Mouse (Mus musculus) heart, adult 11 months (tissue): ENCODE measurements around the gene Col6a1.

Source experiments
- DNase-seq: peaks from one replicate; pipeline ENCODE4 v3.0.0; 2022

The Col6a1 gene

DNA sequence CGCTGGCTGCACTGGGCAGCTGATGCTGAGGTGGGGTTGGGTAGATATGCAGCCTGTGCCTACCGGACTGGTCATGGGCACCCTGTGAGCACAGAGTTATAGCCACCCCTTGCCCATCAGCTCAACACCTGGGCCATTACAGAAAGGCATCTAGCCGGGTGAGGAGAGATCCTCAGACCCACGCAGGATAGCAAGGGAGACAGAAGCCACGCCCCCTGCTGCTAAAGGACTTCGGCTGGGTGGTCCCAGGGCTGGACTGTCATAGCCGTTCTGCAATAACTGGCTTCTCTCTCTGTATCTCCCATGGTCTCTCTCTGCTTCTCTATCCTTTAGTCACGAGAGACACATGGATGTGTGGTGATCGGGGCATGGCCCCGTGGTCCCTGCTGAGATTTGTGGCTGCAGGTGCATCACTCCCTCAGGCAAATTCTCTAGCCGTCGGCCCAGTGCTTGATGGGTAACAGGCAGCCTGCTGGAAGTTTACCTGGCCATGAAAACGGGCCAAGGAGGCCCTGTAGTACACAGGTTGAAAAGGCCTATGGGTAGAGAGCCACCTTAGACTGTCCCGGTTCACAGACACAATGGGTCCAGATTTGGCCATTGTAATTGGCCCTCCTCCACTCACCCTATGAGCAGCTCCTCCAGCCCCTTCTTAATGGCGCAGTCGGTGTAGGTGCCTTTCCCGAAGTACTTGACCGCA is 3.1 kb downstream of the Col6a1 start:
- peak; percentile 89 for DNase-seq

- peak; percentile 86 for DNase-seq
Observed at GRCm38 (mm10) chr10:76721746-76722145, 4.2 kb downstream of the Col6a1 start.

- peak; percentile 75 for DNase-seq
Observed at GRCm38 (mm10) chr10:76721216-76721615, 4.8 kb downstream of the Col6a1 start.

DNA sequence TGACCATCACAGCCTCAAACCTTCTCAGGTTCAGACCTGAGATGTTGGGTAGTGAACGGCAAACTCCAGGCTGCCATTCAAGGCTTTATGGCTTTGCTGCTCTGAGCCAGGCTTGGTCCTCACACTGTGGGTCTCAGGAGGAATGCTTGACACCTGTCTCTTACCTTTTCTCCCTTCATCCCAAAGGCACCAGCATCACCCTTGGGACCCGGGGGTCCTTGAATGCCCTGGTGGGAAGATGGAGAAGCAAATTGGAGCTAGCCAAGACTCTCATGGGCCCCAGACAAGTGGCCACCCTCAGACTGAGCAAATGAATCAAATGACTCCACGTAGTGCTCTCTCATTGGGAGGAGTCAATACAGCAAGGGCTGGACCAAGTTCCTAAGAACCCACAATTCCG is 8.3 kb downstream of the Col6a1 start:
- DNase-seq = peak; percentile 87

DNA sequence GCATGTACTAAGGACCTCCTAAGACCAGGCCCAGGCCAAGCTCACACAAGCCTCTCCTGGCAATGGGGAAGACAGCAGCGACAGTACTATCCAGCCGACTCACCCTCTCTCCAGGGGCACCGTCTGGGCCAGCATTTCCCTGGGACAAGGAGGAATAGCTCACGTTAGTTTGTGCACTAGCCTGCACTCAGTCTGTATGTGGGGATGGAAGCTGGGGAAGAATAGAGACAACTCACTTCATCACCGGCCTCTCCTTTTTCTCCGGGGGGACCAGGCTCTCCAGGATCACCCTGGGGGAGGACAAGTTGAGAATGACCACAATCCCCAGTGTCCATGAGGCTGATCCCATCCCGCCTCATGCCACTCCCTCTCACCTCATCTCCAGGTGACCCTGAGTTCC is 8.9 kb downstream of the Col6a1 start:
- DNase-seq = peak; percentile 84

GRCm38 (mm10) chr10:76714303-76714702 is 11.7 kb downstream of the Col6a1 start:
- peak; percentile 82 for DNase-seq

- peak; percentile 95 for DNase-seq
Observed at GRCm38 (mm10) chr10:76712500-76712899, 13.5 kb downstream of the Col6a1 start.

GRCm38 (mm10) chr10:76711331-76711730 is 14.6 kb downstream of the Col6a1 start:
- peak; percentile 90 for DNase-seq

GRCm38 (mm10) chr10:76708465-76708864 is 17.5 kb downstream of the Col6a1 start:
- DNase-seq = no peak

DNA sequence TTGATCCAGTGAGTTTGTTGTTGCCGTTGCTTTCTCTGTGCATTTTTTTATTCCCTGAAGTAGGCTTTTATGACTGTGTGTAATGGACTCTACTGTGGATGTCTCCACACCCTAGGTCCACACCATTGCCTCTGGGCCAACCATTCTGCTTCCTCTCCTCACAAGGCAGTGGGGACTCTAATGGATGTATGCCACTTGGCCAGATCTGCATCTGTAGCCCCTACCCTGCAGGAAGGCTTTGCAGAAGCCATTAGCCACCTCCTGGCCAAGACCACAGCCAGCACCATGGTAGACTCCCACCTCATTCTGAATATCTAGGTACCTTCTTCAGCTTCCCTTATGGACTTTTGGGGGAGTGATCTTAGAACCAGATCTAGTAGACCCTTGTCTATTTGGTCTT is 18.4 kb downstream of the Col6a1 start:
- no peak for DNase-seq

- DNase-seq = peak; percentile 88
Observed at GRCm38 (mm10) chr10:76707001-76707400, 19.0 kb downstream of the Col6a1 start.

DNA sequence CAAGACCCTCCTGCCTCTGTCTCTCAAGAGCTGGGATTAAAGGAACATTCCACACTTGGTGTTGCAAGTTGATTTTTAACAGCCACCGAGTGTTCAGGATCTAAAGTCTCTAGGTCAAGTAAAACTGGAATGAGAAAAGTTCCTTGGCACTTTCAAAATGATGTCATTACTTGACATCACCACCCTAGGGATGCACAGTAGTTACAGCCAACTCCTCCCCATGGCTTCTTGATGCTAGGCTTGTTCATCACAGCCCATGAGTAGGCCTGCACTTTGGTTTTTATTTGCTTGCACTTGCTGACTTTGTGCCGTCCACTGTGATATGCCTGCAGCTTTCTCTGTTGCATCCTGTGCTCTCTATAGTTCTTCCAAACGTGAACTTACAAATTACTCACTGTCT is 21.6 kb downstream of the Col6a1 start:
- DNase-seq = peak; percentile 86

- DNase-seq = no peak
Observed at GRCm38 (mm10) chr10:76701446-76701845, 24.5 kb downstream of the Col6a1 start.

DNA sequence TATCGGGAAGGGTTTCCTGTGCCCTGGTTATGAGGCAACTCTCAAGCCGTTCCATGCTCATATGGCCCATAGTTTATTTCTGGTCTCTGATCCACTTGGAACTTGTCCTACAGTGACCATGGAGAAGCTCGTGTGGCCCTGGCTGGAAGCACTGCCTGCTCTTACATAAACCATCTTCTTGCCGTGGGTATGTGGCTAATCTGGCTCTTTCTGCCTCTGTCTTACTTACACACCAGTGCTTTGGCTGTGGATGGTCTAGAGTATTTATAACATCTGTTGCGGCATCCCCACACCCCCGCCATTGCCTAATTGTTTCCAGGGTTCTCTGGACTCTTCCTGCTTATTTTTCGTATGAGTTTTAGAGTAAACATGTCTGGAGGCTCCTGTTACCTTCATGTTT is 26.2 kb downstream of the Col6a1 start:
- DNase-seq = peak; percentile 95

DNA sequence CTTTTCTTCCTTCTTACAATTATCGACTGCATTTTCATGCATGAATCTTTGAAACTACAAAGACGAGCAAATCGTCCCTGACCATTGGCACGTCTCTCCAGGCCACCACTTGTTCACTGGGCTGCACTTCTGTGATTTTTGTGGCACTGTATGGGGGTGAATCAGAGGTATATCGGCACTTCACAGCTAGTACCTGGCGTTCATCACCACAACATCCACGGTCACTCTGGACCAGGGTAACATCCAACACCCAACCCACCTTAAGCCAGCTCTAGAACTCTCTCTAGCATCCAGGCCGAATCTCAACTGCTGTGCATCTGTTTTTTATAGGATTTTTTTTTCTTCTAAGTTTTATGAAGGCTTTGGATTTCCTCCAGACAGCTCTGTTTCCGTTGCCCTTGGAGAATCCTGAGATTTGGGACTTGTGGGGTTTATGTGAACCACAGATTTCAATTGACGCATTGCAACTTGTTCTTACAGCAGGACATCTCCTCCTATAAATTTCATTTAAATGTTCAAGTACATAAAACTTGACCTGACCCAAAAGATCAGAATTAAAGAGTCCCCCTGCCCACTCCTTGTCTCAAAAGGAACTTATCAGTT is 30.6 kb downstream of the Col6a1 start:
- peak; percentile 91 for DNase-seq

DNA sequence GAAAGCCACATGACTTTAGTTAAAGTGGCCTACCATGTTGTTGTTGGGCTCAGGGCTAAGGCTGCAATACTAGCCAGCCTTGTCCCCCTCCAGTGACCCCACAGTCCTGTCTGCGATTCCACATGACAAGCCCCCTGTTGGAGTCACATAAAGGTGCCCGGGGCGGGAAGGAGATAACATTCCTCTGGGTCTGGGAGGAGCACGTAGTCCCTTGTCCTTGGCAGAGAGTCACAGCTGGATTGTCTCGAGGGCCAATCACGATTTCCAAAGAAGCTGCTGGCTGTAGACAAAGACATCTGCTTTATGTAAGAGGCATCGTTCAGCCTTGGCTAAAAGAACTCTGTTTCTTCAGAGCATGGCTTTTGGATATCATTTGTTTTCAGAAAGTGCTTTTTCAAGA is 31.2 kb downstream of the Col6a1 start:
- DNase-seq = peak; percentile 97

DNA sequence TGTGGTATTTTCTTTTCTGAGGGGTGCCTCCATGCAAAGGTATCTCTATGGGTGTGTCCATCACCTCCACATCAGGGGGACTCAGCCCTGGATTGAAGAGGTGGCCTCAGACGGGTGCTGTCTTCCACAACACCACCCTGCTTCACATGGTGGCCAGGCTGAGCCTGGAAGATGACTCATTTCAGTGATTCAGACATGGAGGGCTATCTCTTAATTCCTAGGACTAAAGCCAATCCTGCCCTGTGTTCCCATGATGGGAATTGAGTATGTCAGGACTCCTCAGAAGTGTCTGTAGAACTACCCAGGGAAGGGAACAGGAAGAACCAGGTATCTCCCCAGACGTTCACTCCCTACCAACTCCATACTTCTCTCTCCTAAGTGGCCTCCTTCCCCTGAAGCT is 32.5 kb downstream of the Col6a1 start:
- DNase-seq = peak; percentile 89

DNA sequence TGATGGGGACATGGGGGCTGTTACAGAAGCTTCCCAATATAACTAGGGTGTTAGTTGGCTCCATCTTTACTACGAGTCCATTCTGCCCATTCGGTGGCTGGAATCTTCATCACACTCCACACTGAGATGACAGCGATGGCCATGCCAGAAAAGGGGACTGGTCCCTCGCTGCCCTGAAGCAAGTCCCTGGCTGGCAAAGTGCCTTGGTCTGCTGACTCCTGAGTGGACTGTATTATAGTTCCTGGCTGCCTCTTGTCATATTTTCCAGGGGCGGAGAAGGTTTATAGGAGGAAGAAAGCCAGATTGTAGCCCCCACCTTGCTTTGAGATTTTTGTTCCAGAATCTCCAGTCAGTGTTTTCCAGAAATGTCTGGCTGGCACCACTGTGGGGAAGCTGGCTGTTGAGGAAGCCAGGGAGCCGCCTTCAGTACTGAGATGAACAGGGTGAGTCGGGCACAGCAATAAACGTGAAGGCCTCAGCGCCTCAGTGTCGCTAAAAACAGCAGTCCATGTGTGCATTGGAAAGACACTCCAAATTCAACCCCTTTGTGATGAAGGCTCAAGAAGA is 40.4 kb downstream of the Col6a1 start:
- peak; percentile 86 for DNase-seq

GRCm38 (mm10) chr10:76683977-76684376 is 42.0 kb downstream of the Col6a1 start:
- DNase-seq = peak; percentile 88

DNA sequence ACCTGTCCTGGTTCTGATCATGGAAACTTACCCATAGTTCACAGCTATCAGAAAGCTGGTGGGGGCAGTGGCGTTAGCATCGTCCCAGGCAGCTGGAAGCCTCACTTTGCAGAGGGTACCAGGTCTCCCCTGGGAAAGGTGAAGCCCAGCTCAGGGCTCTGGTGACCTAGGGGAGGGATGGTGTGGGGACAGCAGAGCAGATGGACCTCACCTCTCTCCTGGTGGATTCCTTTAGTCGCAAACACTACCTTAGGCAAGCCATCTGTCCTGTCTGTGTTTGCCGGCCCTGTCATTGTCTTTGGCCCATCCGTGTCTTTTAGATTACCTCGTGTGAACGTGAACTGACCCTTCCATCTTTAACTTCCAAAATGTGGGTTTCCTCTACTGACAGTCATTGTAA is 42.5 kb downstream of the Col6a1 start:
- DNase-seq = peak; percentile 53

GRCm38 (mm10) chr10:76681882-76682281 is 44.1 kb downstream of the Col6a1 start:
- DNase-seq = peak; percentile 96

GRCm38 (mm10) chr10:76680758-76681650 is 45.0 kb downstream of the Col6a1 start:
- DNase-seq = peak; percentile 85

- peak; percentile 95 for DNase-seq
Observed at GRCm38 (mm10) chr10:76678122-76678521, 47.8 kb downstream of the Col6a1 start.
